Mouse (Mus musculus) lung, embryonic 14.5 days (tissue): Measurements from ENCODE around the gene Pilrb1. TPM values are rescaled to one million over a fixed set of nuclear protein-coding genes. Genes with fewer than 3 reads are reported as not detected.
A peak's percentile ranks its signal among the peaks of the same experiment; 100 is the strongest.
"Not testable (repeated sequence)": the region's sequence is repeated elsewhere in the genome, so short reads cannot be mapped to it uniquely, and the experiment has no call there.

Source experiments
- ATAC-seq: fragments of 200-750 bp; cut with Nextera tagmentation; 2 replicates; pipeline ENCODE4 v1.8.0; 2017; ENCODE audit warnings: mild to moderate bottlenecking, moderate TSS enrichment, moderate library complexity; ENCODE audit not compliant: insufficient read depth
- DNase-seq: peaks from one replicate; pipeline ENCODE4 v3.0.0-alpha.2; 2015
- H3K27ac ChIP-seq: fragments of 300-500 bp; sonication (generic); 2 replicates; pipeline ENCODE4 v1.5.1; 2014; ENCODE audit warnings: low read depth, mild to moderate bottlenecking, moderate library complexity
- H3K27me3 ChIP-seq: fragments of 300-500 bp; sonication (generic); 2 replicates; pipeline ENCODE4 v1.6.1; 2014; ENCODE audit warnings: low read length, control low read depth; ENCODE audit not compliant: insufficient read depth
- H3K36me3 ChIP-seq: fragments of 300-500 bp; sonication (generic); 2 replicates; pipeline ENCODE4 v1.6.1; 2014; ENCODE audit warnings: control low read depth; ENCODE audit not compliant: insufficient read depth
- H3K4me1 ChIP-seq: fragments of 300-500 bp; sonication (generic); 2 replicates; pipeline ENCODE4 v1.6.1; 2014; ENCODE audit warnings: antibody characterized with exemption, control low read depth; ENCODE audit not compliant: insufficient read depth
- H3K4me2 ChIP-seq: fragments of 300-500 bp; sonication (generic); 2 replicates; pipeline ENCODE4 v1.6.1; 2014; ENCODE audit warnings: mild to moderate bottlenecking
- H3K4me3 ChIP-seq: fragments of 300-500 bp; sonication (generic); 2 replicates; pipeline ENCODE4 v1.5.1; 2014; ENCODE audit warnings: low read depth, low read length
- H3K9ac ChIP-seq: fragments of 300-500 bp; sonication (generic); 2 replicates; pipeline ENCODE4 v1.6.1; 2014
- H3K9me3 ChIP-seq: fragments of 300-500 bp; sonication (generic); 2 replicates; pipeline ENCODE4 v1.6.1; 2016; ENCODE audit warnings: low read depth, low read length, control low read depth
- CTCF ChIP-seq: IDR thresholded peaks from 2 replicates; pipeline ENCODE4 v1.5.1; 2016; ENCODE audit warnings: antibody characterized with exemption, low read depth
- WGBS: fragments of 180-500 bp; shearing (Covaris S2); extraction: QIAGEN DNeasy Blood & Tissue Kit; methylation state at CpG from one replicate; pipeline ENCODE4 v1.1.7; 2014; 5-methylcytosine and 5-hydroxymethylcytosine counted together
- polyA plus RNA-seq: library from polyadenylated mRNA; unstranded; fragments of >200 nt; fragmentation: Nextera tagmentation; extraction: Ambion mirVana; gene quantifications from 2 replicates; pipeline ENCODE4 v1.2.1, GENCODE M21; 2014

The Pilrb1 gene
- polyA plus RNA-seq = 0.41 and 1.1 TPM in 2 replicates

DNA sequence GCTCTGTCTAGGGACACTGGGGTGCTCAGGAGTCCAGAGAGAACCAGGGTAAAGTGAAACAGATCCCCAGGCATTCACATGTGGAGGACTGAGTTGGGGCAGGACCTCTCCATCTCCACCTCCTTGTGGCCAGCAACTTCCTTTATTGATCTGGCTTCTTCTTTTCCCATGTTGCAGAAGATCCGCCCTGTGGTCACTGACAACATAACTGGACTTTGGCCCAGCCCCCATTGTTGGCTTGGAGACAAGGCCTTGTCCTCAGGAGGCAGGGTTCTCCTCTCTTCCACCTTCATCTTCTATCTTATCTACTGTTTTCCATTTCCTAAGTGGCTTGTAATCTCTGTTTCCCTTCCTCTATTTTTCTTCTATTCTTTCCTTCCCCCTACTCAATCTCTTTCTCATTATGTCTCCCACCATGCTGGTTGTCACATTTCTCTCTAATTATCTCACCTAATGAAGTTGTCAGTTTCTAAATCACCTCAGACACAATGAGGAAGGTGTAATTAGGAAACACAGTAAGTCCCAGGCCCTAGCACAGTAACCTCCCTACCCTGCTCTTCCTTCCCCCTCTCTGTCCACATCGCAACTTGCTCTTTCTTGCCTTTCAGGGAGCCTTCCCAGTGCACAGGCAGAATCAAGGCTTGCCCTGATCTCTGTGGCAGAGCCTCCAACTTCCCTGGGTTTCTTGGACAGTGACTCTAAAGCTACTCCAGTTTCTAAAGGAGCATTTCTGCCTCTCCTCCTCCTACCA, at the start of gene Pilrb1:
TSS of gene Pilrb1 (minus strand) at position 147 of the 751 bp plus-strand sequence.
- not testable (repeated sequence) for H3K27ac ChIP-seq, H3K4me1 ChIP-seq, H3K4me3 ChIP-seq, H3K9ac ChIP-seq, ATAC-seq, H3K36me3 ChIP-seq, H3K4me2 ChIP-seq, DNase-seq, H3K9me3 ChIP-seq, H3K27me3 ChIP-seq
- WGBS = 70% methylated on average over 2 of the region's 2 CpGs

DNA sequence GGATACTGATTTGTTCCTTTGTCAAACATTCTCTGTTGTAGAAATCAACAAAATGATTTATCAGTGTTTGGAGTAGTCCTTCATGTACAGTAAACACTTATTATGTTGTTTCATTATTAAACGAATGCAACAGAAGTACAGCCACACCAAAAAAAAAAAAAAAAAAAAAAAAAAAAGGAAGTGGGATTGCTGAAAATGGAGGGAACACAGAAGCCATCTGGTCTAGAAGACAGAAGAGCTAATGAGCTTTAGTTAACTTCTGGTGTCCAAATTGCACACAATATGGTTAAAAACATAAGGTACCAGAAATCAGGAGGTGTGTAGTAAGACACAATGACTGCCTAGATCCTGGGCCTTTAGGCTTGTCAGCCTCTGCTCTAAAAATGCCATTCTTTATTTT, 39.9 kb upstream of the Pilrb1 start:
- H3K4me3 ChIP-seq = no peak overlapping the region
- no peaks in the 10 kb centered on the region for H3K27me3 ChIP-seq
- no peak for TF ChIP-seq CTCF
- no peaks in the 10 kb centered on the region for H3K4me1 ChIP-seq
- H3K36me3 ChIP-seq = no peaks in the 10 kb centered on the region
- H3K27ac ChIP-seq = no peak overlapping the region
- no peak for ATAC-seq
- no peak overlapping the region for H3K4me2 ChIP-seq
- WGBS = 42% methylated on average over 1 of the region's 1 CpGs
- H3K9me3 ChIP-seq = no peaks in the 10 kb centered on the region
- no peak overlapping the region for H3K9ac ChIP-seq
- DNase-seq = no peak

DNA sequence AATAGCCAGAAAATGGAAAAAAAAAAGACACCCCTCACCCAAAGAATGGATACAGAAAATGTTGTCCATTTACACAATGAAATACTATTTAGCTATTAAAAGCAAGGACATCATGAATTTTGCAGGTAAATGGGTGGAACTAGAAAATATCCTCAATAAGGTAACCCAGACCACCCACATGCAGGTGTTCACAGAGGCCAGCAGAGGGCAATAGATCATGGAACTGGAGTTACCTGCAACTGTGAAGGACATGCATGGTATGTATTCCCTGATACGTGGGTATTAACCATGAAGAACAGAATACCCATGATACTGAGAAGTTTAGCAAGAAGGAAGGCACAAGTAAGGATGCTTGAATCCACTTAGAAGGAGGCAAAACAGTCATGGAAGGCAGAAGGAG, 35.0 kb upstream of the Pilrb1 start:
- no peak overlapping the region for H3K27ac ChIP-seq
- H3K4me2 ChIP-seq = no peak overlapping the region
- no peak overlapping the region for H3K4me3 ChIP-seq
- H3K27me3 ChIP-seq = no peaks in the 10 kb centered on the region
- no peaks in the 10 kb centered on the region for H3K9me3 ChIP-seq
- H3K4me1 ChIP-seq = no peaks in the 10 kb centered on the region
- no peak overlapping the region for H3K9ac ChIP-seq
- WGBS = 37% methylated on average over 1 of the region's 1 CpGs
- H3K36me3 ChIP-seq = no peaks in the 10 kb centered on the region
- ATAC-seq = no peak
- peak; percentile 13 for DNase-seq
- TF ChIP-seq CTCF = peak; percentile 52

- no peaks in the 10 kb centered on the region for H3K36me3 ChIP-seq
- no peak for DNase-seq
- no peaks in the 10 kb centered on the region for H3K9me3 ChIP-seq
- no peak for ATAC-seq
- no peaks in the 10 kb centered on the region for H3K4me1 ChIP-seq
- 83% methylated on average over 1 of the region's 1 CpGs for WGBS
- H3K4me2 ChIP-seq = no peak overlapping the region
- no peaks in the 10 kb centered on the region for H3K27me3 ChIP-seq
- TF ChIP-seq CTCF = no peak
- H3K9ac ChIP-seq = no peak overlapping the region
- no peak overlapping the region for H3K27ac ChIP-seq
- H3K4me3 ChIP-seq = no peak overlapping the region
These were observed 29.8 kb upstream of the Pilrb1 start for GRCm38 (mm10) chr5:137887666-137888065.

GRCm38 (mm10) chr5:137885894-137886293, 28.0 kb upstream of the Pilrb1 start:
- Histone ChIP-seq H3K36me3 (no peaks in the 10 kb centered on the region), H3K9me3 (no peaks in the 10 kb centered on the region), H3K4me2 (no peak overlapping the region), H3K4me3 (no peak overlapping the region), H3K27ac (no peak overlapping the region), H3K27me3 (no peaks in the 10 kb centered on the region), H3K4me1 (no peaks in the 10 kb centered on the region), H3K9ac (no peak overlapping the region)
- WGBS = 4% methylated on average over 2 of the region's 2 CpGs
- peak; percentile 52; the same call in 1 of the 2 replicates for ATAC-seq
- DNase-seq = peak; percentile 88
- TF ChIP-seq CTCF = peak; percentile 76

DNA sequence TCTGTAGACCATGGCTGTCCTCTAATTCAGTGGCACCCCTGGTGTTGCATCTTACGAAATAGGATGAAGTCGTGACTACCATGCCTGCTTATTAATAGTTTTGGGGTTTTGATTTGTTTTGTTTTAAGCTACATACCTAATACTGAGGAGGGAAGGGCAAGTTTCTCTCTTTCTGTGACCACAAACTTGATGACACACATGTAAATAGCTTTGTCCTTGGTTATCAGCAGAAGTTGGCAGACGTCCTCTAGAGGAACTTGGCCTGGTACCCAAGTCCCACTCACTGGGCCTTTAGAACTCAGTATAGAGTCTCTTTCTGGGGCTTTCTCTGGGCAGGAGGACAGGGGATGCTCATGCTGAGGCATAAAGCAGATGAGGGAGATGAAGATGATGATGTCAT, 25.4 kb upstream of the Pilrb1 start:
- no peak for ATAC-seq
- no peak overlapping the region for H3K4me2 ChIP-seq
- TF ChIP-seq CTCF = no peak
- whole genome bisulfite sequencing = 84% methylated on average over 3 of the region's 3 CpGs
- H3K4me1 ChIP-seq = no peaks in the 10 kb centered on the region
- no peak overlapping the region for H3K27ac ChIP-seq
- H3K4me3 ChIP-seq = no peak overlapping the region
- no peaks in the 10 kb centered on the region for H3K27me3 ChIP-seq
- no peaks in the 10 kb centered on the region for H3K9me3 ChIP-seq
- H3K36me3 ChIP-seq = no peaks in the 10 kb centered on the region
- peak; percentile 7 for DNase-seq
- H3K9ac ChIP-seq = no peak overlapping the region

- Histone ChIP-seq H3K36me3 (no peaks in the 10 kb centered on the region), H3K4me3 (no peak overlapping the region), H3K9ac (no peak overlapping the region), H3K4me2 (no peak overlapping the region), H3K4me1 (no peaks in the 10 kb centered on the region), H3K9me3 (no peaks in the 10 kb centered on the region), H3K27me3 (no peaks in the 10 kb centered on the region), H3K27ac (no peak overlapping the region)
- TF ChIP-seq CTCF = no peak
- ATAC-seq (no peak), DNase-seq (no peak)
- WGBS = 71% methylated on average over 4 of the region's 4 CpGs
These were observed 25.0 kb upstream of the Pilrb1 start for GRCm38 (mm10) chr5:137882922-137883321.

DNA sequence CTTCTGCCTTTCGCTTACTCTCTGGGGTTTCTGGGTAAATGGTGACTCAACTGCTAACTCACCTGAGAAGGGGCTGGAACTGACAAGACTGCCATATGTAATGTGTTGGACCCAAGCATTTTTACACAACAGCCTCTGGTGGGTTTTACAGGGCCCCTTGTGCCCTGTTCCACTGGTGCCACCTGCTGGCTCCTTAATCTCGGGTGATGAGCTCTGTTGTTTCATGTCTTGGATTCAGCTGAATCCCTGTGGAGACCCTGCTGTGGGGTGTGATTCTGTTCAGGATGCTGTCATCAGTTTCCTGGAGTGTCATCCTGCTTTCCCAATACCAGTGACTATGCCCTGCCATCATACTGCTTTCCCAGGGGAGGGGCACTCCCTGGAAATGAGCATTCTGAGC, 20.0 kb upstream of the Pilrb1 start:
- Histone ChIP-seq H3K4me3 (no peak overlapping the region), H3K9me3 (no peaks in the 10 kb centered on the region), H3K27ac (no peak overlapping the region), H3K9ac (no peak overlapping the region), H3K27me3 (no peaks in the 10 kb centered on the region), H3K36me3 (no peaks in the 10 kb centered on the region), H3K4me2 (no peak overlapping the region), H3K4me1 (no peaks in the 10 kb centered on the region)
- ATAC-seq (no peak), DNase-seq (peak; percentile 68)
- peak; percentile 61 for TF ChIP-seq CTCF
- 48% methylated on average over 2 of the region's 2 CpGs for WGBS
